Mouse (Mus musculus): Measurements from ENCODE around the gene Lpin3.

Gene Lpin3

GRCm38 (mm10) chr2:160887284-160887683 lies 6.8 kb downstream of the Lpin3 start:
- DNase-seq (ENCODE audit: low spot score) = peak; percentile 72

GRCm38 (mm10) chr2:160887859-160888258 lies 7.4 kb downstream of the Lpin3 start:
- DNase-seq (ENCODE audit: low spot score) = no peak

- DNase-seq (ENCODE audit: low spot score) = no peak
Observed at GRCm38 (mm10) chr2:160891045-160891444, 10.6 kb downstream of the Lpin3 start.

GRCm38 (mm10) chr2:160891697-160892096 lies 11.2 kb downstream of the Lpin3 start:
- DNase-seq (ENCODE audit: low spot score) = no peak

GRCm38 (mm10) chr2:160901656-160902412 lies 21.4 kb downstream of the Lpin3 start:
- no peak for DNase-seq (ENCODE audit: low spot score)

- no peak for DNase-seq (ENCODE audit: low spot score)
Observed at GRCm38 (mm10) chr2:160905301-160905700, 24.8 kb downstream of the Lpin3 start.

GRCm38 (mm10) chr2:160906101-160906500 lies 25.6 kb downstream of the Lpin3 start:
- DNase-seq (ENCODE audit: low spot score) = no peak

- DNase-seq (ENCODE audit: low spot score) = no peak
Observed at GRCm38 (mm10) chr2:160908607-160909006, 28.1 kb downstream of the Lpin3 start.

GRCm38 (mm10) chr2:160910633-160911032 lies 30.2 kb downstream of the Lpin3 start:
- no peak for DNase-seq (ENCODE audit: low spot score)

- DNase-seq (ENCODE audit: low spot score) = no peak
Observed at GRCm38 (mm10) chr2:160911558-160912201, 31.2 kb downstream of the Lpin3 start.

- DNase-seq (ENCODE audit: low spot score) = no peak
Observed at GRCm38 (mm10) chr2:160912231-160912671, 31.8 kb downstream of the Lpin3 start, which contains the start of gene Emilin3. Gene Emilin3 (minus strand): TSS chr2:160912328.

GRCm38 (mm10) chr2:160914656-160915055 lies 34.2 kb downstream of the Lpin3 start:
- DNase-seq (ENCODE audit: low spot score) = no peak

GRCm38 (mm10) chr2:160915821-160916610 lies 35.5 kb downstream of the Lpin3 start:
- no peak for DNase-seq (ENCODE audit: low spot score)

- DNase-seq (ENCODE audit: low spot score) = no peak
Observed at GRCm38 (mm10) chr2:160916714-160917113, 36.2 kb downstream of the Lpin3 start.

- no peak for DNase-seq (ENCODE audit: low spot score)
Observed at GRCm38 (mm10) chr2:160917313-160917712, 36.8 kb downstream of the Lpin3 start.

- DNase-seq (ENCODE audit: low spot score) = no peak
Observed at GRCm38 (mm10) chr2:160918154-160918929, 37.9 kb downstream of the Lpin3 start.

- DNase-seq (ENCODE audit: low spot score) = no peak
Observed at GRCm38 (mm10) chr2:160918930-160919215, 38.4 kb downstream of the Lpin3 start.

GRCm38 (mm10) chr2:160921285-160921684 lies 40.8 kb downstream of the Lpin3 start:
- DNase-seq (ENCODE audit: low spot score) = no peak

GRCm38 (mm10) chr2:160925203-160925602 lies 44.7 kb downstream of the Lpin3 start:
- DNase-seq (ENCODE audit: low spot score) = no peak

- DNase-seq (ENCODE audit: low spot score) = no peak
Observed at GRCm38 (mm10) chr2:160931378-160931777, 50.9 kb downstream of the Lpin3 start.

GRCm38 (mm10) chr2:160932325-160932724 lies 51.9 kb downstream of the Lpin3 start:
- no peak for DNase-seq (ENCODE audit: low spot score)

GRCm38 (mm10) chr2:160932981-160933380 lies 52.5 kb downstream of the Lpin3 start:
- no peak for DNase-seq (ENCODE audit: low spot score)

Measured in c-Kit-positive CD71-positive TER-119-positive erythroid progenitor cells, embryonic 14.5 days (primary cell).